ENCODE assay signal across 8 mouse cellular contexts in genomic region chr5:134639269-134639682, GRCm38 (mm10). TPM values are rescaled to one million over a fixed set of nuclear protein-coding genes. Genes with fewer than 3 reads are reported as not detected.
DNase-seq lines count a peak whose midpoint lies in the region; ATAC-seq lines count a peak whose summit lies in the region.

Gene Eif4h (minus strand): TSS chr5:134639490.

- WGBS in hindbrain, embryonic 14.5 days, result under 1% methylated on average over 52 of the region's 52 CpGs

- peak within 1 kb of the TSS; percentile 99 for H3K4me3 ChIP-seq in hindbrain, embryonic 14.5 days (replicated peaks; ENCODE audit: low read length)

- DNase-seq in R1 (ENCODE audit: low read depth, low spot score), result peak; percentile 94
- DNase-seq in cerebellum, postnatal 25 days, result peak; percentile 99
- peak; percentile 94 to 95 for DNase-seq in frontal cortex, postnatal 25 days (ENCODE audit: low spot score in 2 of 2)
- DNase-seq in hindbrain, embryonic 14.5 days (ENCODE audit: low spot score), result peak; percentile 99
- peak; percentile 96 to 98 for DNase-seq in layer of hippocampus, postnatal 36 days
- DNase-seq in lung, postnatal 36 days, result peak; percentile 98
- DNase-seq in retina, postnatal 1 day, result peak; percentile 98
- DNase-seq in urinary bladder, adult 18-20 months (ENCODE audit: low spot score in 2 of 2), result peak; percentile 93 to 96

- H3K9ac ChIP-seq in hindbrain, embryonic 14.5 days, result peak within 1 kb of the TSS; percentile 99

- H3K9me3 ChIP-seq in hindbrain, embryonic 14.5 days (ENCODE audit: control insufficient read depth, low read length), result no peaks in the 10 kb centered on the region

- H3K36me3 ChIP-seq in hindbrain, embryonic 14.5 days (replicated peaks; ENCODE audit: control insufficient read depth, insufficient read depth), result peaks cover 20% of the 10 kb centered on the region

- peaks cover 15% of the 10 kb centered on the region for H3K4me1 ChIP-seq in hindbrain, embryonic 14.5 days (replicated peaks; ENCODE audit: control insufficient read depth, insufficient read depth, low read length)

- H3K27me3 ChIP-seq in hindbrain, embryonic 14.5 days (ENCODE audit: control insufficient read depth, insufficient read depth, low read length), result no peaks in the 10 kb centered on the region

- H3K27ac ChIP-seq in hindbrain, embryonic 14.5 days, result peak within 1 kb of the TSS; percentile 85

- ATAC-seq in hindbrain, embryonic 14.5 days (ENCODE audit: low FRiP score), result peak; percentile 94

- peak within 1 kb of the TSS; percentile 89 for H3K4me2 ChIP-seq in hindbrain, embryonic 14.5 days (replicated peaks)

RNA-seq across cellular contexts. Expression of gene Eif4h, which starts in this region (rescaled TPM):
- 329 and 343 TPM in 2 replicates for polyA plus RNA-seq in hindbrain, embryonic 14.5 days (2014; fragmentation: Nextera tagmentation; extraction: Ambion mirVana)
- 100 to 1,000 TPM; 304 to 317 TPM for total RNA-seq in layer of hippocampus, postnatal 36 days (2021)

Comparison
In these comparisons a context has a peak if more than half of its experiments do, and no peak if none do; other contexts are left out.
1. Peak in every context shown above with its lines: DNase-seq, ATAC-seq, H3K4me3 ChIP-seq and H3K27ac ChIP-seq.